Mouse (Mus musculus) liver, postnatal 0 days (tissue): ENCODE measurements at regions not wholly inside any gene's neighbourhood (a gene's known extent, or its start where the extent isn't known, plus 50 kb on each side); places are given as distances from the start of the nearest gene placed in this dataset.

Source experiments
- CTCF ChIP-seq: sonication (generic); IDR thresholded peaks from 2 replicates; pipeline ENCODE4 v1.5.1; 2016; ENCODE audit warnings: antibody characterized with exemption, low read depth
- EP300 ChIP-seq: IDR thresholded peaks from 2 replicates; pipeline ENCODE4 v1.6.1; 2016; ENCODE audit warnings: antibody characterized with exemption, low read depth, mild to moderate bottlenecking

DNA sequence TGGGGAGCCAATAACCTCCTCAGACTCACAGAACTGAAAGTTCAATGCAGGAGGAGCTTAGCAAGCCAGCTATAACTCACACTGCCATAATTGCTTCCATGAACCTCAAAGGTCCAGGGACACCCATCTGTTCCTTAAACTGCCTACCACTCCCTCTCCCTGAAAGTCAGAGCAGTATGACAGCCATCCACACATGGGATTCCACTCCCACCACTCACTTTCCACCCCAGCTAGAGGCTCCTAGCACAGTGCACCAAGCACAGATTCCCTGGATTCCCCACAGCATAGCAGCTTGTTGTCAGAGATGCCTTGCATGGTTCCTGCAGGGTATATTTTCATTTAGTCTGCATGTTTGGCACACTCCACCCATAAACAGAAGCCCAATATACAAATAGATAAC is 76.1 kb upstream of the Vgll2 start:
- TF ChIP-seq CTCF (no peak), EP300 (no peak)
